Mouse (Mus musculus): ENCODE measurements at regions not wholly inside any gene's neighbourhood (a gene's known extent, or its start where the extent isn't known, plus 50 kb on each side); places are given as distances from the start of the nearest gene placed in this dataset.

- TF ChIP-seq POLR2A (IDR thresholded peaks at IDR 0.05; ENCODE audit: insufficient read depth, low read depth, low read length): no peak
- TF ChIP-seq CTCF (IDR thresholded peaks at IDR 0.05): no peak
- TF ChIP-seq EP300 (IDR thresholded peaks at IDR 0.05; ENCODE audit: insufficient read depth, low read depth, low read length): no peak
Observed at GRCm38 (mm10) chr7:111389690-111390089, 306.9 kb upstream of the Eif4g2 start.
